Mouse (Mus musculus): ENCODE results near the gene Fam102a. TPM values are rescaled to one million over a fixed set of nuclear protein-coding genes. Genes with fewer than 3 reads are reported as not detected.
A peak's percentile ranks its signal among the peaks of the same experiment; 100 is the strongest.

The Fam102a gene
- polyA plus RNA-seq, 1 experiment from 2014 or later = 10.9 TPM

DNA sequence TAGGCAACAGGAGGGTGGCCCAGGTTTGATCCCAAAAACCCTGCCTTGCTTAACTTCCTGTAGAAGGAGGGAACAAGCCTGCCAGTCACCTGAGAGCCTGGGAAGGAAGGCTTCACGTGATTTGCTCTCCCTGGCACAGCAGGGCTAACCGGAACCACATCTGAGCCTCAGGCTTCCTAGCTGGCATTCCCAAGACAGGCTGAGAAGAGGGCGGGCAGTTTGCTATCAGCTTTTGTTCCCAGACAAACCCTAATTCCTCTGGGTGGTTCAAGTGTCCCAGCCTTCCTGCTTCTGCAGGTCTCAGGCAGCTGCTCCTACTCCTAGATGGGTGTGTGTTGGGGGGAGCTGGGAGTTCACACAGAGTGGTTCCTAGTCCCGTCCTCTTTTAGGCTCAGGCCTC lies 20.4 kb downstream of the Fam102a start:
- peaks cover 70% of the 10 kb centered on the region for H3K4me1 ChIP-seq (replicated peaks)
- WGBS = 43% methylated on average over 4 of the region's 4 CpGs
- no peak for DNase-seq (ENCODE audit: low spot score)
- no peaks in the 10 kb centered on the region for H3K9me3 ChIP-seq
- no peak overlapping the region; the same call in 1 of the 2 replicates for H3K4me3 ChIP-seq
- peaks cover 13% of the 10 kb centered on the region for H3K36me3 ChIP-seq
- no peaks in the 10 kb centered on the region for H3K27me3 ChIP-seq (ENCODE audit: insufficient read depth, poor library complexity, severe bottlenecking)
- peak overlapping the region; percentile 90 for H3K27ac ChIP-seq

- Histone ChIP-seq H3K4me3 (no peak overlapping the region), H3K36me3 (peaks cover 18% of the 10 kb centered on the region), H3K27me3 (ENCODE audit: insufficient read depth, poor library complexity, severe bottlenecking) (no peaks in the 10 kb centered on the region), H3K27ac (peak overlapping the region; percentile 90), H3K4me1 (replicated peaks) (peaks cover 71% of the 10 kb centered on the region), H3K9me3 (no peaks in the 10 kb centered on the region)
- 83% methylated on average over 7 of the region's 7 CpGs for WGBS
- DNase-seq (ENCODE audit: low spot score) = no peak
Observed at GRCm38 (mm10) chr2:32556019-32556418, 20.9 kb downstream of the Fam102a start.

- H3K4me3 ChIP-seq = peak overlapping the region; percentile 23
- peak; percentile 85 for DNase-seq (ENCODE audit: low spot score)
- H3K36me3 ChIP-seq = peaks cover 49% of the 10 kb centered on the region
- WGBS = 24% methylated on average over 5 of the region's 5 CpGs
- peak overlapping the region; percentile 90 for H3K27ac ChIP-seq
- peaks cover 61% of the 10 kb centered on the region for H3K4me1 ChIP-seq (replicated peaks)
- H3K27me3 ChIP-seq (ENCODE audit: insufficient read depth, poor library complexity, severe bottlenecking) = no peaks in the 10 kb centered on the region
- no peaks in the 10 kb centered on the region for H3K9me3 ChIP-seq
Observed at GRCm38 (mm10) chr2:32559570-32559969, 24.4 kb downstream of the Fam102a start.

DNA sequence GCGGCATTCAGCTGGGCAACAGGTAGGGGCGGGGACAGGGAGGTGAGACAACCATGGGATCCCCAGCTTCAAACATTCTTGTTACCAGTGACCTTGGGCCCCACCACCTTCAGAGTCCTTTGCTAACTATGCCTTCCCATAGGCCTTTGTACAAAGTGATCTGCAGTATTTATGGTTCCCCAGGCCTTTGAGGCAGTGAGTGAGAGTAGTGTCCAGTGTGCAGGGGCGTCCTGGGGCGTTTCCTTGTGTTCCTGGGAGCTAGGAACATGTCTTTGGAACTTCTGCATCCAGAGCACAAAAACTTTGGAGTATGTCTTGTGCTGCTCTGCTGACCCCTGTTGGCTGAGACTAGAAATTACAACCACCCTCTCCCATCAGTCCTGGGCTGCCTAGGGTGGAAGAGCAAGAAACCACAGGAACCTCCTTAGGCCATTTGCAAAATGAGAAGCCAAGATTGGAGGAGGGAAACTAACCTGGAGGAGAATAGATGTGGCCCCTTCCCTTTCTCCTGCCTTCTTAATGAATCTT lies 31.5 kb downstream of the Fam102a start:
- H3K4me3 ChIP-seq = no peak overlapping the region
- no peaks in the 10 kb centered on the region for H3K9me3 ChIP-seq
- H3K27me3 ChIP-seq (ENCODE audit: insufficient read depth, poor library complexity, severe bottlenecking) = no peaks in the 10 kb centered on the region
- WGBS = 46% methylated on average over 4 of the region's 4 CpGs
- DNase-seq (ENCODE audit: low spot score) = peak; percentile 74
- H3K27ac ChIP-seq = no peak overlapping the region
- peaks cover 6% of the 10 kb centered on the region for H3K4me1 ChIP-seq (replicated peaks)
- peaks cover 76% of the 10 kb centered on the region for H3K36me3 ChIP-seq

DNA sequence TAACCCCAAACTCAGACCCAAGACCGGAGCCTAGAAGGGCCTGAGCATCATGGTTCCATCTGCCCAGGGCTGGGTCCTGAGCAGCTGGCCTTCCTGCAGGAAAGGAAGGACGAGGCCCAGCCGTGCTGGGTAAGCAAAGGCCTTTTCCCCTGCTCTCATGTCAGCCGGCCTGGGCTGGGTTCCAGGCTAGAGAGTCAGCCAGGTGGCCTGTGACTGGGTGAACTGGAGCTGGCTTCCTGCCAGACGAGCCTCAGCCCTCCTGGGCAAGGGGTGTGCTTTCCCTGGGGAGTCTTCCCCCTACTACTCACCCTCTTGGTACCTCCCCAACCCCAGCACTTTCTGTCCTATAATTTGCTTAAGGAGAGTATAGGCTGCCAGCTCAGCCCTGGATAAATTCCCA lies 33.0 kb downstream of the Fam102a start:
- no peak overlapping the region for H3K4me3 ChIP-seq
- DNase-seq (ENCODE audit: low spot score) = no peak
- 76% methylated on average over 5 of the region's 5 CpGs for WGBS
- H3K9me3 ChIP-seq = no peaks in the 10 kb centered on the region
- no peak overlapping the region for H3K27ac ChIP-seq
- H3K27me3 ChIP-seq (ENCODE audit: insufficient read depth, poor library complexity, severe bottlenecking) = no peaks in the 10 kb centered on the region
- H3K36me3 ChIP-seq = peaks cover 68% of the 10 kb centered on the region
- H3K4me1 ChIP-seq (replicated peaks) = peaks cover 14% of the 10 kb centered on the region

DNA sequence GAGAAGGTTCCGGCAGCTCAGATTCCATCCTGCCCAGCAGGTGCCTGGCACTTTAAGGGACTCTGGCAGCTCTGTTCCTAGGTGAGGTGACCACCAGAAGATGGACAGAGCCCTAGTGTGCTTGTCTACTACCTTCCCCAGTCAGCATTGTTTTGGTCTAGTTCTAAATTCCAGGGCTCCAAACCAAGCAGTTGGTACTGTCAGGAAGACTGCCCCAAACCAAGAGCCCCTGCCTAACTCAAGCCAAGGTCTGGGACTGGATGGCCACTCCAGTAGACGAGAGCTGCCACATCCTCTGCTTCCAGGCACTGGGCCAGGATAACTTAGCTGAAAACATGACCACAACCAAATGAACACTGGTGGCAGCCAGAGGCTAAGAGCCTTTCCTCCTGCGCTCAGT lies 33.8 kb downstream of the Fam102a start:
- 92% methylated on average over 3 of the region's 3 CpGs for WGBS
- Histone ChIP-seq H3K4me1 (replicated peaks) (peaks cover 14% of the 10 kb centered on the region), H3K27ac (no peak overlapping the region), H3K4me3 (no peak overlapping the region), H3K27me3 (ENCODE audit: insufficient read depth, poor library complexity, severe bottlenecking) (no peaks in the 10 kb centered on the region), H3K36me3 (peaks cover 62% of the 10 kb centered on the region), H3K9me3 (no peaks in the 10 kb centered on the region)
- no peak for DNase-seq (ENCODE audit: low spot score)

GRCm38 (mm10) chr2:32570698-32571494 lies 35.8 kb downstream of the Fam102a start, which contains the start of gene Dpm2:
TSS of gene Dpm2 (plus strand) at chr2:32570858.
- peak within 1 kb of the TSS; percentile 82 for H3K27ac ChIP-seq

GRCm38 (mm10) chr2:32572196-32572595 lies 37.1 kb downstream of the Fam102a start:
- Histone ChIP-seq H3K27me3 (ENCODE audit: insufficient read depth, poor library complexity, severe bottlenecking) (peaks cover 15% of the 10 kb centered on the region), H3K4me3 (peak overlapping the region; percentile 78), H3K4me1 (replicated peaks) (peaks cover 28% of the 10 kb centered on the region), H3K27ac (no peak overlapping the region), H3K9me3 (no peaks in the 10 kb centered on the region), H3K36me3 (peaks cover 30% of the 10 kb centered on the region)
- WGBS = 89% methylated on average over 11 of the region's 11 CpGs
- DNase-seq (ENCODE audit: low spot score) = no peak

More at GRCm38 (mm10) chr2:32570698-32571494, 35.8 kb downstream of the Fam102a start, which contains the start of gene Dpm2:
- WGBS = 3% methylated on average over 36 of the region's 36 CpGs
- Histone ChIP-seq H3K4me3 (peak within 1 kb of the TSS; percentile 78), H3K27me3 (ENCODE audit: insufficient read depth, poor library complexity, severe bottlenecking) (peaks cover 2% of the 10 kb centered on the region), H3K36me3 (peaks cover 43% of the 10 kb centered on the region), H3K9me3 (no peaks in the 10 kb centered on the region), H3K4me1 (replicated peaks) (peaks cover 23% of the 10 kb centered on the region)
- peak; percentile 87 for DNase-seq (ENCODE audit: low spot score)

DNA sequence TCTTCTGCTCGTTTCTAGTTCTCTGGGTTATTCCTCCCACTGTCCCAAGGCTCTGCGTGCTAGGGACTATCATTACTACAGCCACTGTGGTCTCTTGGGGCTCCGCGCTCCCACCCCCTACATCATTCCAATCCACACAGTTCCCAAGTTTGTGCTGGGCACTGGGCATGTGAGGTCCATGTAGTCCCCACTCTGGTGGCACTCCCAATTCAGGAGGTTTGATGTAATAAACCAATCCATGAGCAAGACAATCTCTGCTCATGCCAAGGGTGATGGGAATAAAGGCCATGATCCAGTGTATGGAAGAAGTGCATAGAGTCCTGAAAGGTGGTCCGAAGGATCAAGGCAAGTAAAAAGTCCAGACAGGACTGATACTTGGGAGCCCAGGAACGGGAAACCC lies 39.4 kb downstream of the Fam102a start, which contains the start of gene Pip5kl1:
Gene Pip5kl1 (plus strand): TSS at position 301 of the 400 bp plus-strand sequence.
- Histone ChIP-seq H3K4me3 (peak within 1 kb of the TSS; percentile 59), H3K36me3 (peaks cover 9% of the 10 kb centered on the region), H3K4me1 (replicated peaks) (peaks cover 32% of the 10 kb centered on the region), H3K27me3 (ENCODE audit: insufficient read depth, poor library complexity, severe bottlenecking) (peaks cover 38% of the 10 kb centered on the region), H3K27ac (peak within 1 kb of the TSS; percentile 64; the same call in 1 of the 2 replicates), H3K9me3 (no peaks in the 10 kb centered on the region)
- no peak for DNase-seq (ENCODE audit: low spot score)
- 82% methylated on average over 6 of the region's 6 CpGs for WGBS

DNA sequence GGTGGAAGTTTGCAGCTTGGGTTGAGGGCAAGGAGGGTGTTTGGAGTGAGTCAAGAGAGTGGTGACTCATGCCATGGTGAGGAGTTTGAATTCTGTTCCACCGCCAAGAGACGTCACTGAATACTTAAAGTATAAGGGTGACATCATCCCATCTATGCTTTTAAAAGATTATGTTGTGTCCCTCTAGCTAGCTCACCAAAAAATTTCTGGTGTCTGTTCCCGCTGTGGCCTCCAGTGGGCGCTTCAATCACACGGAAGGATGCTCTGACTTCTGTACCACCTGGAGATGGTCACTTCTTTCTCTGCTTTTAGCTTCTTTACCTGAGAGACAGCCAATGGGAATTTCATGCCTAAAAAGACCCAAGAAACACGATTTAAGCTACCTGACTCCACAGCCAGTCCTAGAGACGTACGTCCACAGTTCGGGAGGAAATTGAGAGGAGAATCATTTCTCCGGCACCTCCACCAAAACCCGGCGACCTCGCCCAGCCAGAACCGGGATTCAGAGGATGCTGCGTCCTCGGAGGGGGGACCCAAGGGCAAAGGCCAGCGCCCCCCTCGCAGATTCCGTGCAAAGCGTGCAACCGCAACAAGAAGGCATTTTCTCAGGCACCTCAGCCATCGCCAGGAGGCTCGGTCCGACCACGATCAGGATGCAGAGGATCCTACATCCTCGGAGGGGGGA lies 39.9 kb downstream of the Fam102a start:
- peaks cover 43% of the 10 kb centered on the region for H3K27me3 ChIP-seq (ENCODE audit: insufficient read depth, poor library complexity, severe bottlenecking)
- 3% methylated on average over 26 of the region's 26 CpGs for WGBS
- H3K4me1 ChIP-seq (replicated peaks) = peaks cover 32% of the 10 kb centered on the region
- H3K4me3 ChIP-seq = peak overlapping the region; percentile 59
- DNase-seq (ENCODE audit: low spot score) = peak; percentile 59
- peak overlapping the region; percentile 64; the same call in 1 of the 2 replicates for H3K27ac ChIP-seq
- H3K36me3 ChIP-seq = peaks cover 9% of the 10 kb centered on the region
- H3K9me3 ChIP-seq = no peaks in the 10 kb centered on the region

DNA sequence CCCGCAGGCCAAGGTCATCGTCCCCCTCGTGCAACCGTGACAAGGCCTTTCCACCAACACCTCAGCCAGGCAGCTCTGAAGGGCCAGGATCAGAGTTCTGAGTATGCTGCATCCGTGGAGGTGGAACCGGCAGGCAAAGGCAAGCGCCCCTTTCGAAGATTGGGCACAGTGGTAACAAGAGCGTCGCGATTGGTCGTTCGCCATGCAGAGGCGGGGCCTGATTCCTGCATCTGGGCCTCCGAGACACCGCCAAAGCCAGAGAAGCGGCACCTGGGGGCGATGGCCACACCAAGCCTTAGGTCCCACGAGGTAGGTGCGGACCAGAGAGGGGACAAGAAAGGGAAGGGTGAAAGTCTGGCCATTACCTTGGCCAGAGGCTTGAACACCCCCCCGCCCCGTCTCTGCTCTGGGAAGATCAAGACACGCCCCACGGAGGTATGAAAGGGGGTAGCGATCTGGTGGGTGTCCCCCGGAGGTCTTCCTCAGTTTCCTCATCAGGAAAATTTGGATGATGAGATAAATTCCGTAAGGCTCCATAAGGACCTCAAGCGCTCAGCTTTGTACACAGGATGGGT lies 40.5 kb downstream of the Fam102a start, which contains the start of gene 9430097D07Rik:
Gene 9430097D07Rik (minus strand): TSS at position 99 of the 575 bp plus-strand sequence.
- Histone ChIP-seq H3K27ac (peak within 1 kb of the TSS; percentile 64; the same call in 1 of the 2 replicates), H3K9me3 (no peaks in the 10 kb centered on the region), H3K27me3 (ENCODE audit: insufficient read depth, poor library complexity, severe bottlenecking) (peaks cover 49% of the 10 kb centered on the region), H3K36me3 (peaks cover 9% of the 10 kb centered on the region), H3K4me3 (peak within 1 kb of the TSS; percentile 59), H3K4me1 (replicated peaks) (peaks cover 32% of the 10 kb centered on the region)
- 5% methylated on average over 28 of the region's 28 CpGs for WGBS
- peak; percentile 71 for DNase-seq (ENCODE audit: low spot score)

- H3K4me3 ChIP-seq = no peak overlapping the region
- 91% methylated on average over 9 of the region's 9 CpGs for WGBS
- peaks cover 56% of the 10 kb centered on the region for H3K27me3 ChIP-seq (ENCODE audit: insufficient read depth, poor library complexity, severe bottlenecking)
- H3K9me3 ChIP-seq = no peaks in the 10 kb centered on the region
- DNase-seq (ENCODE audit: low spot score) = no peak
- peaks cover 9% of the 10 kb centered on the region for H3K36me3 ChIP-seq
- no peak overlapping the region for H3K27ac ChIP-seq
- peaks cover 26% of the 10 kb centered on the region for H3K4me1 ChIP-seq (replicated peaks)
Observed at GRCm38 (mm10) chr2:32576532-32576931, 41.4 kb downstream of the Fam102a start.

Measured in hindbrain, embryonic 10.5 days (tissue).